Mouse (Mus musculus): ENCODE data around the gene Vwc2l.

GRCm38 (mm10) chr1:70913071-70913470, 187.6 kb downstream of the Vwc2l start:
- TF ChIP-seq CTCF (IDR thresholded peaks at IDR 0.05), result no peak
- TF ChIP-seq EP300 (IDR thresholded peaks at IDR 0.05), result no peak

Data from lung, postnatal 0 days (tissue).